Mouse (Mus musculus): ENCODE measurements around the gene Isl2.

DNA sequence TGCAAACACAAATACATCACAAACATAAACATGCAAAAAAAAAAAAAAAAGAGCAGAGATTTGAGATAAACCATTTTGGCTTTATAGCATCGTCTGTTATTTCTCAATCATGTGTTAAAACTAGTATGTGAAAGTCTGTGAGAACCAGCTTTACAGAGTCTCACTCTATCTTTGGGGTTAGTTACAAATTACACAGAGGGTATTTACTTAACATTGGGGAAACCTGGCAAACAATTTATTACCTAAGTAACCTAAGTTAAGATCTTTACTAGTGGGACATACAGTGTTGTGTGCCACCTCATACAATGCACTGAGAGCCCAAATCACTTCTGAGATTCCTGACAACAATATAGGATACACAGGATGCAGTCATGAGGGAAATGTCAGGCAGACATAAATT, 28.7 kb upstream of the Isl2 start:
- TF ChIP-seq CTCF (conservative IDR thresholded peaks at IDR 0.05; ENCODE audit: insufficient read depth, insufficient read length, low read depth, low read length) (no peak), POLR2A (IDR thresholded peaks at IDR 0.05; ENCODE audit: low read depth, low read length) (no peak)
